Mouse (Mus musculus): ENCODE results near the gene Gm45799. TPM values are rescaled to one million over a fixed set of nuclear protein-coding genes. Genes with fewer than 3 reads are reported as not detected.

Gene Gm45799
- polyA plus RNA-seq, 1 experiment from 2014 or later, result 14.6 TPM

GRCm38 (mm10) chr7:105621053-105621452 is 19.3 kb upstream of the Gm45799 start:
- H3K4me3 ChIP-seq (ENCODE audit: low read depth, low read length), result no peak overlapping the region
- H3K36me3 ChIP-seq (ENCODE audit: control insufficient read depth, insufficient read depth, low read length), result peaks cover 54% of the 10 kb centered on the region
- 86% methylated on average over 4 of the region's 4 CpGs for WGBS
- ATAC-seq, result no peak
- no peak overlapping the region for H3K4me2 ChIP-seq (ENCODE audit: low read length)
- no peak overlapping the region for H3K9ac ChIP-seq (ENCODE audit: low read depth, low read length)
- H3K27ac ChIP-seq (ENCODE audit: low read length), result no peak overlapping the region
- no peaks in the 10 kb centered on the region for H3K27me3 ChIP-seq (ENCODE audit: control insufficient read depth, insufficient read depth, low read depth, low read length)
- no peaks in the 10 kb centered on the region for H3K4me1 ChIP-seq (ENCODE audit: control insufficient read depth, insufficient read depth, low read length)
- no peaks in the 10 kb centered on the region for H3K9me3 ChIP-seq (replicated peaks; ENCODE audit: control insufficient read depth, low read length, poor library complexity, severe bottlenecking)

- 86% methylated on average over 8 of the region's 8 CpGs for WGBS
Observed at GRCm38 (mm10) chr7:105621646-105622292, 18.6 kb upstream of the Gm45799 start.

GRCm38 (mm10) chr7:105625397-105625796 is 15.0 kb upstream of the Gm45799 start:
- H3K9me3 ChIP-seq (replicated peaks; ENCODE audit: control insufficient read depth, low read length, poor library complexity, severe bottlenecking), result no peaks in the 10 kb centered on the region
- no peak overlapping the region for H3K9ac ChIP-seq (ENCODE audit: low read depth, low read length)
- 81% methylated on average over 6 of the region's 6 CpGs for WGBS
- peaks cover 24% of the 10 kb centered on the region for H3K36me3 ChIP-seq (ENCODE audit: control insufficient read depth, insufficient read depth, low read length)
- H3K27me3 ChIP-seq (ENCODE audit: control insufficient read depth, insufficient read depth, low read depth, low read length), result no peaks in the 10 kb centered on the region
- ATAC-seq, result no peak
- peaks cover 15% of the 10 kb centered on the region for H3K4me1 ChIP-seq (ENCODE audit: control insufficient read depth, insufficient read depth, low read length)
- H3K27ac ChIP-seq (ENCODE audit: low read length), result no peak overlapping the region
- H3K4me3 ChIP-seq (ENCODE audit: low read depth, low read length), result no peak overlapping the region
- H3K4me2 ChIP-seq (ENCODE audit: low read length), result no peak overlapping the region

More at GRCm38 (mm10) chr7:105621646-105622292, 18.6 kb upstream of the Gm45799 start:
- ATAC-seq, result no peak
- Histone ChIP-seq H3K27ac (ENCODE audit: low read length) (no peak overlapping the region), H3K4me2 (ENCODE audit: low read length) (no peak overlapping the region), H3K9ac (ENCODE audit: low read depth, low read length) (no peak overlapping the region), H3K4me3 (ENCODE audit: low read depth, low read length) (no peak overlapping the region), H3K36me3 (ENCODE audit: control insufficient read depth, insufficient read depth, low read length) (peaks cover 48% of the 10 kb centered on the region), H3K4me1 (ENCODE audit: control insufficient read depth, insufficient read depth, low read length) (no peaks in the 10 kb centered on the region), H3K27me3 (ENCODE audit: control insufficient read depth, insufficient read depth, low read depth, low read length) (no peaks in the 10 kb centered on the region), H3K9me3 (replicated peaks; ENCODE audit: control insufficient read depth, low read length, poor library complexity, severe bottlenecking) (no peaks in the 10 kb centered on the region)

GRCm38 (mm10) chr7:105628633-105629032 is 11.7 kb upstream of the Gm45799 start:
- Histone ChIP-seq H3K4me1 (ENCODE audit: control insufficient read depth, insufficient read depth, low read length) (peaks cover 37% of the 10 kb centered on the region), H3K9ac (ENCODE audit: low read depth, low read length) (no peak overlapping the region), H3K36me3 (ENCODE audit: control insufficient read depth, insufficient read depth, low read length) (peaks cover 6% of the 10 kb centered on the region; the same call in 1 of the 2 replicates), H3K27ac (ENCODE audit: low read length) (no peak overlapping the region), H3K4me3 (ENCODE audit: low read depth, low read length) (no peak overlapping the region), H3K27me3 (ENCODE audit: control insufficient read depth, insufficient read depth, low read depth, low read length) (no peaks in the 10 kb centered on the region), H3K4me2 (ENCODE audit: low read length) (no peak overlapping the region), H3K9me3 (replicated peaks; ENCODE audit: control insufficient read depth, low read length, poor library complexity, severe bottlenecking) (no peaks in the 10 kb centered on the region)
- WGBS, result 23% methylated on average over 3 of the region's 3 CpGs
- ATAC-seq, result no peak

GRCm38 (mm10) chr7:105632551-105632972 is 7.8 kb upstream of the Gm45799 start:
- Histone ChIP-seq H3K4me2 (ENCODE audit: low read length) (peak overlapping the region; percentile 83), H3K4me1 (ENCODE audit: control insufficient read depth, insufficient read depth, low read length) (peaks cover 46% of the 10 kb centered on the region)

GRCm38 (mm10) chr7:105633127-105633800 is 7.1 kb upstream of the Gm45799 start, which contains the start of gene Trim3:
Trim3 (minus strand) TSS chr7:105633571.
- H3K4me2 ChIP-seq (ENCODE audit: low read length), result peak within 1 kb of the TSS; percentile 83
- H3K27ac ChIP-seq (ENCODE audit: low read length), result peak within 1 kb of the TSS; percentile 89
- H3K9ac ChIP-seq (ENCODE audit: low read depth, low read length), result peak within 1 kb of the TSS; percentile 84
- ATAC-seq, result peak; percentile 88
- H3K27me3 ChIP-seq (ENCODE audit: control insufficient read depth, insufficient read depth, low read depth, low read length), result no peaks in the 10 kb centered on the region
- H3K36me3 ChIP-seq (ENCODE audit: control insufficient read depth, insufficient read depth, low read length), result no peaks in the 10 kb centered on the region; the same call in 1 of the 2 replicates
- no peaks in the 10 kb centered on the region for H3K9me3 ChIP-seq (replicated peaks; ENCODE audit: control insufficient read depth, low read length, poor library complexity, severe bottlenecking)
- under 1% methylated on average over 47 of the region's 71 CpGs for WGBS
- peaks cover 46% of the 10 kb centered on the region for H3K4me1 ChIP-seq (ENCODE audit: control insufficient read depth, insufficient read depth, low read length)
- H3K4me3 ChIP-seq (ENCODE audit: low read depth, low read length), result peak within 1 kb of the TSS; percentile 75

More at GRCm38 (mm10) chr7:105632551-105632972, 7.8 kb upstream of the Gm45799 start:
- Histone ChIP-seq H3K36me3 (ENCODE audit: control insufficient read depth, insufficient read depth, low read length) (no peaks in the 10 kb centered on the region; the same call in 1 of the 2 replicates), H3K27me3 (ENCODE audit: control insufficient read depth, insufficient read depth, low read depth, low read length) (no peaks in the 10 kb centered on the region), H3K4me3 (ENCODE audit: low read depth, low read length) (peak overlapping the region; percentile 75), H3K9ac (ENCODE audit: low read depth, low read length) (peak overlapping the region; percentile 84), H3K9me3 (replicated peaks; ENCODE audit: control insufficient read depth, low read length, poor library complexity, severe bottlenecking) (no peaks in the 10 kb centered on the region), H3K27ac (ENCODE audit: low read length) (peak overlapping the region; percentile 89)
- ATAC-seq, result peak; percentile 40
- WGBS, result 4% methylated on average over 4 of the region's 4 CpGs

GRCm38 (mm10) chr7:105633801-105634135 is 6.6 kb upstream of the Gm45799 start:
- Histone ChIP-seq H3K4me1 (ENCODE audit: control insufficient read depth, insufficient read depth, low read length) (peaks cover 46% of the 10 kb centered on the region), H3K9ac (ENCODE audit: low read depth, low read length) (peak overlapping the region; percentile 84), H3K36me3 (ENCODE audit: control insufficient read depth, insufficient read depth, low read length) (no peaks in the 10 kb centered on the region; the same call in 1 of the 2 replicates), H3K4me2 (ENCODE audit: low read length) (peak overlapping the region; percentile 83), H3K27me3 (ENCODE audit: control insufficient read depth, insufficient read depth, low read depth, low read length) (no peaks in the 10 kb centered on the region), H3K4me3 (ENCODE audit: low read depth, low read length) (peak overlapping the region; percentile 75), H3K27ac (ENCODE audit: low read length) (peak overlapping the region; percentile 89), H3K9me3 (replicated peaks; ENCODE audit: control insufficient read depth, low read length, poor library complexity, severe bottlenecking) (no peaks in the 10 kb centered on the region)
- ATAC-seq, result no peak
- 4% methylated on average over 10 of the region's 10 CpGs for WGBS

- H3K27ac ChIP-seq (ENCODE audit: low read length), result peak overlapping the region; percentile 89
- peak overlapping the region; percentile 83 for H3K4me2 ChIP-seq (ENCODE audit: low read length)
- WGBS, result 40% methylated on average over 9 of the region's 9 CpGs
- H3K27me3 ChIP-seq (ENCODE audit: control insufficient read depth, insufficient read depth, low read depth, low read length), result no peaks in the 10 kb centered on the region
- H3K9ac ChIP-seq (ENCODE audit: low read depth, low read length), result peak overlapping the region; percentile 25; the same call in 1 of the 2 replicates
- peaks cover 42% of the 10 kb centered on the region for H3K4me1 ChIP-seq (ENCODE audit: control insufficient read depth, insufficient read depth, low read length)
- ATAC-seq, result no peak
- H3K9me3 ChIP-seq (replicated peaks; ENCODE audit: control insufficient read depth, low read length, poor library complexity, severe bottlenecking), result no peaks in the 10 kb centered on the region
- no peaks in the 10 kb centered on the region; the same call in 1 of the 2 replicates for H3K36me3 ChIP-seq (ENCODE audit: control insufficient read depth, insufficient read depth, low read length)
- H3K4me3 ChIP-seq (ENCODE audit: low read depth, low read length), result peak overlapping the region; percentile 75
Observed at GRCm38 (mm10) chr7:105634272-105634920, 6.0 kb upstream of the Gm45799 start.

Measured in midbrain, embryonic 16.5 days (tissue).